10 mouse cellular contexts compared by ENCODE assay signal in the genomic region with DNA sequence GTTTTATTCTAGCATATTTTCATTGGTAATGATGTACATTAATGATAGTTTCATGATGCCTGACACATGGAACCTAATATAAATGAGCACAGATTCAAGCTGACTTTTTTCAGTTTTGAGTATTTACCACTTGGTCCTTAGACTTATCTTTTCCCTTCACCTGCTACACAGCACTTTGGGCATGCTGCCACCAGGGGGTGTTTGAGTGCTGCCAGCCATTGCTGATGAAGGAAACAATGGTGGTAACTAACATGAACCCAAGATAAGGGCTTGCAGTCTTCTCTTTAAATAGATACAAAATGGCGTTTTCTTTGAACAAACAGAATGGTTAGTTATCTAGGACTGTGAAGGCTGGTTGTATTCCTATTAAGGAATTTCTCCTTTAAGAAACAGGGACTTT. TPM values are rescaled to one million over a fixed set of nuclear protein-coding genes. Genes with fewer than 3 reads are reported as not detected.
A peak's percentile ranks its signal among the peaks of the same experiment; 100 is the strongest.
DNase-seq lines count a peak whose midpoint lies in the region; ATAC-seq lines count a peak whose summit lies in the region.
"Had no signal": no experiment of that assay in that cellular context is flagged by ENCODE, and none has a peak within 500 bp of the region (broad histone marks: within the 10 kb centered on the region; RNA-seq: fewer than 3 reads in every experiment).

No protein-coding gene starts in this region.

- no peak for ATAC-seq in intestine, embryonic 14.5 days (replicated peaks; ENCODE audit: low FRiP score, low TSS enrichment, low read depth)
- ATAC-seq in intestine, embryonic 15.5 days = no peak
- peak; percentile 99 for ATAC-seq in CD4-positive, CD25-positive, alpha-beta regulatory T cell, adult 4 months

- H3K36me3 ChIP-seq in intestine, embryonic 14.5 days (ENCODE audit: control insufficient read depth, insufficient read depth, low read length) = no peaks in the 10 kb centered on the region
- H3K36me3 ChIP-seq in intestine, embryonic 15.5 days = no peaks in the 10 kb centered on the region
- H3K36me3 ChIP-seq: embryonic facial prominence, embryonic 13.5 days; limb, embryonic 13.5 days had no signal

- no peak overlapping the region for H3K4me3 ChIP-seq in intestine, embryonic 14.5 days (ENCODE audit: low read depth, low read length)
- H3K4me3 ChIP-seq in intestine, embryonic 15.5 days (replicated peaks) = no peak overlapping the region
- H3K4me3 ChIP-seq: embryonic facial prominence, embryonic 13.5 days; limb, embryonic 13.5 days had no signal

- H3K9me3 ChIP-seq in intestine, embryonic 14.5 days (ENCODE audit: control insufficient read depth, low read length) = no peaks in the 10 kb centered on the region
- H3K9me3 ChIP-seq in intestine, embryonic 15.5 days = no peaks in the 10 kb centered on the region
- H3K9me3 ChIP-seq: embryonic facial prominence, embryonic 13.5 days; limb, embryonic 13.5 days had no signal

- H3K27ac ChIP-seq in intestine, embryonic 14.5 days (ENCODE audit: low read depth) = no peak overlapping the region
- no peak overlapping the region for H3K27ac ChIP-seq in intestine, embryonic 15.5 days
- H3K27ac ChIP-seq: embryonic facial prominence, embryonic 13.5 days; limb, embryonic 13.5 days had no signal

- 33% methylated on average over 1 of the region's 1 CpGs for WGBS in intestine, embryonic 14.5 days
- WGBS in intestine, embryonic 15.5 days = 47% methylated on average over 1 of the region's 1 CpGs

- peaks cover 13% of the 10 kb centered on the region; the same call in 1 of the 2 replicates for H3K4me1 ChIP-seq in intestine, embryonic 14.5 days (replicated peaks; ENCODE audit: control insufficient read depth, insufficient read depth, low read length)
- H3K4me1 ChIP-seq in intestine, embryonic 15.5 days (replicated peaks) = peaks cover 6% of the 10 kb centered on the region; the same call in 1 of the 2 replicates

- no peak overlapping the region for H3K4me2 ChIP-seq in intestine, embryonic 14.5 days (ENCODE audit: low read length)
- H3K4me2 ChIP-seq in intestine, embryonic 15.5 days (replicated peaks) = no peak overlapping the region
- H3K4me2 ChIP-seq: embryonic facial prominence, embryonic 13.5 days; limb, embryonic 13.5 days had no signal

- peak; percentile 68 for DNase-seq in intestine, embryonic 14.5 days (ENCODE audit: low spot score)
- peak; percentile 67 to 72 for DNase-seq in adrenal gland, adult 18-20 months (ENCODE audit: low spot score in 2 of 2)
- DNase-seq in forelimb bud, embryonic 11.5 days (ENCODE audit: low read depth, low spot score) = peak; percentile 35
- peak; percentile 66 to 89 for DNase-seq in kidney, postnatal 36 days
- peak; percentile 39 to 76 for DNase-seq in monocyte, adult 2 months (ENCODE audit: low read depth in 1 of 2, low spot score in 2 of 2)
- DNase-seq in thymus, postnatal 10 days (ENCODE audit: low spot score in 2 of 2) = peak; percentile 47 to 81

- no peak overlapping the region for H3K9ac ChIP-seq in intestine, embryonic 14.5 days (ENCODE audit: low read length)
- H3K9ac ChIP-seq in intestine, embryonic 15.5 days = no peak overlapping the region
- H3K9ac ChIP-seq: embryonic facial prominence, embryonic 13.5 days; limb, embryonic 13.5 days had no signal

- H3K27me3 ChIP-seq in intestine, embryonic 14.5 days (replicated peaks; ENCODE audit: control insufficient read depth, insufficient read depth, low read length) = no peaks in the 10 kb centered on the region
- H3K27me3 ChIP-seq in intestine, embryonic 15.5 days (replicated peaks) = no peaks in the 10 kb centered on the region
- H3K27me3 ChIP-seq: embryonic facial prominence, embryonic 13.5 days; limb, embryonic 13.5 days had no signal

RNA-seq across cellular contexts. Expression of gene Fgl2, which starts 45.9 kb away (rescaled TPM):
- polyA plus RNA-seq in intestine, embryonic 14.5 days (2014; fragmentation: Nextera tagmentation; extraction: Ambion mirVana) = 8.1 and 8.6 TPM in 2 replicates
- polyA plus RNA-seq in intestine, embryonic 15.5 days (2015; fragmentation: Nextera tagmentation; extraction: Ambion mirVana) = 8.6 and 11.0 TPM in 2 replicates
- polyA plus RNA-seq in CD4-positive, CD25-positive, alpha-beta regulatory T cell, adult 4 months (2017; shearing (Covaris generic)) = 10 to 100 TPM; 20.6 to 22.3 TPM
- 10 to 100 TPM in 1 of 2 experiments, 1 to 10 TPM in 1; 9.1 to 11.0 TPM for total RNA-seq in adrenal gland, adult 18-20 months (2021)
